Mouse (Mus musculus): ENCODE data around the gene Pdlim7.

Pdlim7 gene

GRCm38 (mm10) chr13:55468851-55469560, 44.5 kb downstream of the Pdlim7 start:
- no peak for DNase-seq (ENCODE audit: extremely low read depth, low read depth, low spot score)

DNA sequence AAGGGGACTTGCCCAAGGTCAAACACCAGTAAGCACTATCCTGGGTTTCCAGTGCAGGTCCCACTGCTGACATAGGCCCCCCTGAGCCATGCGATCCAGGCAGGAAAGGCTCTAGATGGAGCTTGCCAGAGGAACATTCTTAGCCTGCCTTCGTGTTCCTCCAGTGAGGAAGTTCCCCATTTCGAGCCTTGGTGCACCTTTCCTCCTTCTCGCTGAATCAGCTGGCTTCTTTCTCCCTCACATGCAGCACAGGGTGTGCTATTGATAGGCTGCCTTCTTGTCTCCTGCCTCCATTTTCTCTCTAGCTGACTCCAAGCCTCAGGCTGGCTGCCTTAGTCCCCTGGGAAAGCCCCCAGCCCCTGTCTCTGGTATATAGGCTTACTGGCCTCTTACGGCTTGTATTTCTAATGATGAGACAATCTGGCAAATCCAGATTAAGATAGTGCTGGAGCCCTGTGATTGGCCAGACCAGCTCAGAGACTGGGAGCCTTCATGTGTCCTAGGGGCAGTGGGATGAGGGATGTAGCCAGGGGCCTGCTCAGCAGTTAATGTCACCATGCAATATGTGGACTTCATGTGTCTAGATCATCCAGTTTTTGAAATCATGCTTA, 47.5 kb downstream of the Pdlim7 start:
- no peak for DNase-seq (ENCODE audit: extremely low read depth, low read depth, low spot score)

DNA sequence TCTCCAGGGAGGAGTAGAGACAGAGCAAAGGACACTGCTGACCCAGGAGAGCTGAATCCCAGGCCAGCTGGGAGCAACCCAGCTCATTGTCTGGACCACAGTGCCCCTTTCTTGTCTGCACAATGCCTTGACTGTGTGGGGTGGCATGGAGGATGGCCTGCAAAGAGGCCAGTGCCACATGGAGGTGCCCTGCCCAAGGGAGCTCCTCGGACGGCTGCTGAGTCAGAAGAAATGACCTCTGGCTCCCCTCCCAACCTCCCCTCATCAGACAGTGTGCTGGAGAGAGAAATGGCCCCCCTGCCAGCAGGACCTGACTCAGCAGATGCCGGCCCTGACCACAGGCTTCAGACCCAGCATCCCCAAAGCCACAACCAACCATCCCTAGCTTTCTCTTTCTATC, 48.3 kb downstream of the Pdlim7 start:
- no peak for DNase-seq (ENCODE audit: extremely low read depth, low read depth, low spot score)

- no peak for DNase-seq (ENCODE audit: extremely low read depth, low read depth, low spot score)
Observed at GRCm38 (mm10) chr13:55464027-55464884, 49.2 kb downstream of the Pdlim7 start, which contains the start of gene Prr7. Gene Prr7 (plus strand): TSS chr13:55464267.

DNA sequence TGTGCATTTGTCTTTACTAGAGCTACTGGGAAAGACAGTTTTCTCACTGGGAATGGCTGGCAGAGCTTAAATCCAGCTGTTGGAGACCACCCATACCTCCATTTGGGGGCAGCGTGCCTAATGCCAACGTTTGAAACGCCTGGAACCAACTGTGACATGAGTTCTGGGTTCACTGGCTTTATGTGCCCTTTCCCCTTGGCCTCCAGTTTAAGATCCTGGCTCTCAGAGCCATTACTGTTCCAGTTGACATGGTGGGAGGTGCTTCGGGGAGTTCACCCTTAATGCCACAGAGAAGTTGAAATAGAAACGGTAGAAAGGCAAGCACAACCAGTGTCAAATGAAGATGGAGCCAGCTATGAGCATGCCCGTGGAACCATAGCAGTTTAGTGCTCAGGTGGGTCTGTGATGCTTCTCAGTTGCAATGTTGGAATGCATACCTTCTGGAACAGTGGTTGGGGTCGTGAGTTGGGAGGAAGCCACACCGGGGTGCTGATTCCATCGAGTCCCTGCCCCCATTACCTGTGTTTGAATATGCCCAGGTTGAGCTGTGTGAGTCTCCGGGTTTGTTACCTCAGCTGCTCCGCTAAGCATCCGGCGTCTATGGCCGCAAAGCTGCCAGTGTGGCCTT, 50.0 kb downstream of the Pdlim7 start:
- no peak for DNase-seq (ENCODE audit: extremely low read depth, low read depth, low spot score)

- no peak for DNase-seq (ENCODE audit: extremely low read depth, low read depth, low spot score)
Observed at GRCm38 (mm10) chr13:55462965-55463364, 50.5 kb downstream of the Pdlim7 start.

GRCm38 (mm10) chr13:55451785-55452549, 61.5 kb downstream of the Pdlim7 start:
- DNase-seq (ENCODE audit: extremely low read depth, low read depth, low spot score): no peak

DNA sequence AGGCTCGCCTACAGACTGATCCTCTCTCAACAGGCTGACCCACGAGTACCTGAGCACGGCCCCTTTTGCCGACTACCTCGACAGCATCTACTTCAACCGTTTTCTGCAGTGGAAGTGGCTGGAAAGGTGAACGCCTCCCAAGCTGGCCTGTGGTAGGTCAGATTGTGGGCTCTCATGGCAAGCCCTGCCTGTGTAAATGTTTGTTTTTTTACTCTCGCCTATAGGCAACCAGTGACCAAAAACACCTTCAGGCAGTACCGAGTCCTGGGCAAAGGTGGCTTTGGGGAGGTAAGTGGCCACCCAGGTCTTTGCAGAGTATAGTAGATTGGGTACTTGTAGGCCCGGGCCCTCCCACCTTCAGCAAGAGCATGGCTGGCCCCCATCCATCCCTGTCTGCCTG, 62.2 kb downstream of the Pdlim7 start:
- no peak for DNase-seq (ENCODE audit: extremely low read depth, low read depth, low spot score)

GRCm38 (mm10) chr13:55450511-55450980, 62.9 kb downstream of the Pdlim7 start:
- no peak for DNase-seq (ENCODE audit: extremely low read depth, low read depth, low spot score)

- DNase-seq (ENCODE audit: extremely low read depth, low read depth, low spot score): no peak
Observed at GRCm38 (mm10) chr13:55449679-55450441, 63.6 kb downstream of the Pdlim7 start.

GRCm38 (mm10) chr13:55449205-55449604, 64.3 kb downstream of the Pdlim7 start:
- no peak for DNase-seq (ENCODE audit: extremely low read depth, low read depth, low spot score)

GRCm38 (mm10) chr13:55448131-55448530, 65.3 kb downstream of the Pdlim7 start:
- no peak for DNase-seq (ENCODE audit: extremely low read depth, low read depth, low spot score)

GRCm38 (mm10) chr13:55447543-55447943, 65.9 kb downstream of the Pdlim7 start:
- no peak for DNase-seq (ENCODE audit: extremely low read depth, low read depth, low spot score)

GRCm38 (mm10) chr13:55446483-55447105, 66.9 kb downstream of the Pdlim7 start:
- DNase-seq (ENCODE audit: extremely low read depth, low read depth, low spot score): no peak

Measured in fat pad, adult 2 months (tissue).